8 mouse cellular contexts compared by ENCODE assay signal in the genomic region with DNA sequence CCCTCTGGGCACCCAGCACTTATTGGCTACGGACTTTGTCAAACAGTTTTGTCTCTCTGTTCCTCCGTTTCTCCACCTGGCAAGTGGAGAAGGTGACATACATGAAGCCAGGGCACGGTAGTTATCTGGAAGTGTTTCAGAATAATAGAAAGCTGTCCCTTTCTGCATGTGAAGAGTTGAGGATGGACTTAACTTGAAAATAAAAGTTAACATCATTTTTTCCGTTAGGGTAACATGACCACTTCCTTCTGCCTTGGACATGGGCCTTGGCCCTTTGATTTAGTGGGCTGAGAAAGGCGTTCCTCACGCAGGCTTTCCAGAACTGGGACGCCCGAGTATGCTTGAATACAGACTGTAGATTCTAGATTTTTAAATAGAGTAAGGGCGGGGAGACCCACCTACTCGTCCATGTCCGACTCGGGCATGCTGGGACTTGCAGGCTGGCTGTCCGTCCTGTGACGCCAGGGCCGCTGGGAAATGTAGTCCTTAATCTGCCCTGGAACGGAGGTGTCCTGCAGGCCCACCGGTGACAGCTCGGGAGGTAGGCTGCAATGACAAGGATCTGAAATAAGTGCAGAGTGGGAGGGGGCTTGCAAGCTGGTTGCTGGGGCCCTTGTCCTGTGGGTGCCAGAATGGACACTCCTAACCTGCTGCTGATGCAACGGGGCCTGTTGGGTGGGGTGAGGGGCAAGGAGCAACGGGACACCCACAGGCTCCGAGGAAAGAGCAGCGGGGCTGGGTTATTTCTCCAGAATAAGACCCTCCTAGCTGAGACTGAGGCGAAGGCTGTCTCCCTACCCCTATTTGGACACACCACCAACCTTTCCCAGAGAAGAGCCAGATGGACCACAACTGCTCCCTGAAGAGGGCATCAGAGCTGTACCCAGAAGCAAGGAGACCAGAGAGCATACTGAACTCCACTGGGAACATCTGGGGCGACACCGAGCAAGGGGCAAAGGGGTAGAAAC. TPM values are rescaled to one million over a fixed set of nuclear protein-coding genes. Genes with fewer than 3 reads are reported as not detected.
DNase-seq lines count a peak whose midpoint lies in the region; ATAC-seq and TF ChIP-seq lines count a peak whose summit lies in the region.

A gene (plus strand): TSS at position 475 of the 968 bp plus-strand sequence.

- DNase-seq in adipocyte (ENCODE audit: low spot score): peak; percentile 67
- DNase-seq in gastrocnemius, adult 8-10 months (ENCODE audit: low spot score in 2 of 2): peak; percentile 70
- DNase-seq in hindbrain, postnatal 0 days (ENCODE audit: low spot score): peak; percentile 89
- DNase-seq in left cerebral cortex, adult 18-20 months (ENCODE audit: low spot score in 2 of 2): peak; percentile 81 to 90
- peak; percentile 81 to 82 for DNase-seq in lung, postnatal 4 days
- DNase-seq in retina, postnatal 7 days (ENCODE audit: low read depth, low spot score): peak; percentile 55
- DNase-seq in urinary bladder, adult 2 months (ENCODE audit: low spot score): peak; percentile 72

- H3K27me3 ChIP-seq in hindbrain, postnatal 0 days (ENCODE audit: insufficient read depth, low read length): no peaks in the 10 kb centered on the region

- H3K36me3 ChIP-seq in hindbrain, postnatal 0 days (ENCODE audit: insufficient read depth, low read length): 0 out of 2 replicates have a peak, but pooled peaks cover 8% of the 10 kb centered on the region

- TF ChIP-seq POLR2A in cortical plate, adult 2 months (IDR thresholded peaks at IDR 0.05; ENCODE audit: extremely low read depth, insufficient read depth, low read length): peak; percentile 60; the same call in 1 of the 2 replicates

- no peaks in the 10 kb centered on the region for H3K9me3 ChIP-seq in hindbrain, postnatal 0 days (ENCODE audit: low read length)

- peak within 1 kb of the TSS; percentile 76 for H3K4me3 ChIP-seq in cortical plate, adult 2 months (ENCODE audit: insufficient read depth, low read length)
- H3K4me3 ChIP-seq in hindbrain, postnatal 0 days (ENCODE audit: low read length): peak within 1 kb of the TSS; percentile 65

- 0 out of 2 replicates have a peak, but pooled peaks have one; percentile 8 for TF ChIP-seq CTCF in cortical plate, adult 2 months (IDR thresholded peaks at IDR 0.05; ENCODE audit: extremely low read depth, insufficient read depth, low read length)
- TF ChIP-seq CTCF in hindbrain, postnatal 0 days (IDR thresholded peaks at IDR 0.05; ENCODE audit: low read depth): no peak

- peak; percentile 86 for ATAC-seq in hindbrain, postnatal 0 days

- H3K27ac ChIP-seq in cortical plate, adult 2 months (ENCODE audit: insufficient read depth, low read length): peak within 1 kb of the TSS; percentile 9; the same call in 1 of the 2 replicates
- peak within 1 kb of the TSS; percentile 43 for H3K27ac ChIP-seq in hindbrain, postnatal 0 days

- 13% methylated on average over 25 of the region's 25 CpGs for WGBS in hindbrain, postnatal 0 days

- H3K4me1 ChIP-seq in cortical plate, adult 2 months (ENCODE audit: control insufficient read depth, insufficient read depth, low read length): peaks cover 8% of the 10 kb centered on the region
- peaks cover 4% of the 10 kb centered on the region; the same call in 1 of the 2 replicates for H3K4me1 ChIP-seq in hindbrain, postnatal 0 days (ENCODE audit: insufficient read depth, low read length)

- peak within 1 kb of the TSS; percentile 74 for H3K4me2 ChIP-seq in hindbrain, postnatal 0 days (ENCODE audit: low read depth, low read length)

- peak within 1 kb of the TSS; percentile 62 for H3K9ac ChIP-seq in hindbrain, postnatal 0 days (replicated peaks; ENCODE audit: low read length)

RNA-seq across cellular contexts. Expression of the gene that starts here (rescaled TPM):
- 73.6 and 78.2 TPM in 2 replicates for polyA plus RNA-seq in cortical plate, adult 2 months (2012; rRNA removed)
- total RNA-seq in gastrocnemius, adult 8-10 months (2022): 10 to 100 TPM in 1 of 4 experiments, 1 to 10 TPM in 3; 6.0 to 10.8 (median 6.3) TPM
- total RNA-seq in hindbrain, postnatal 0 days (2014; rRNA removed): 15.9 and 16.0 TPM in 2 replicates
- 14.9 and 15.4 TPM in 2 replicates for polyA plus RNA-seq in hindbrain, postnatal 0 days (2015; fragmentation: Nextera tagmentation; extraction: Ambion mirVana)
- 10 to 100 TPM; 37.2 to 42.3 TPM for total RNA-seq in left cerebral cortex, adult 18-20 months (2021)
- polyA plus RNA-seq in urinary bladder, adult 2 months (2012; rRNA removed): 30.0 and 34.8 TPM in 2 replicates

Comparison
In these comparisons a context has a peak if more than half of its experiments do, and no peak if none do; other contexts are left out.
1. Peak in every context shown above with its lines: DNase-seq, ATAC-seq, H3K4me3 ChIP-seq and H3K27ac ChIP-seq.